ENCODE assay signal across 27 mouse cellular contexts in the genomic region with DNA sequence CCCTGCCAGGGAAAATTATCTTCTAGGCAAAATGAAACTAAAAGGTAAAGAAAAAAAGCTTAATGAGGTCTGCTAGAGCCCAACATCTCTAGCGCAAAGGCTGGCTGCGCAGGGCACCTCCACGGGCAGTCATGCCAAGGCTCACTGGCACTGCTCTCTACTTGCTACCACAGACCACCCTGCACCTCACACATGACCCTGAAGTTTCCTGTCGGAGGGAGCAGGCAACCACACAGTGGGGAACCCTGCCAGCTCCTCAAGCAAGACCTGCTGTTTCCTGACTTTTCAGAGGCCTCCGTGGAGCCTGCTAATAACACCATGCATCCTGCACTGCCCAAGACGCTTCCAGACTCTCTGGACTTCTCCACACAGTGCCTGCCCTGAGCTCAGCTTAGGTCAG.
DNase-seq lines count a peak whose midpoint lies in the region; ATAC-seq and TF ChIP-seq lines count a peak whose summit lies in the region.
"Had no signal": no experiment of that assay in that cellular context is flagged by ENCODE, and none has a peak within 500 bp of the region (broad histone marks: within the 10 kb centered on the region; RNA-seq: fewer than 3 reads in every experiment).

No protein-coding gene starts in this region.

- TF ChIP-seq POLR2A in cerebellum, adult 2 months (IDR thresholded peaks at IDR 0.05; ENCODE audit: borderline replicate concordance, insufficient read depth, low read length), result no peak

- DNase-seq in cerebellum, adult 11-12 months, result peak; percentile 49
- DNase-seq in cerebellum, adult 2 months, result no peak
- DNase-seq in cerebellum, postnatal 25 days, result peak; percentile 29 to 30
- no peak for DNase-seq in limb, embryonic 11.5 days (ENCODE audit: low spot score)
- no peak for DNase-seq in limb, embryonic 10.5 days (ENCODE audit: low spot score)
- DNase-seq in spleen, adult 18-20 months, result no peak
- DNase-seq in liver, result no peak
- DNase-seq: adrenal gland, adult 2 months; adrenal gland, postnatal 14 days; B cell, adult 2 months; gastrocnemius, adult 2 months; gastrocnemius, postnatal 14 days; heart, adult 11 months; heart, postnatal 14 days; heart, postnatal 4 days; kidney, adult 2 months had no signal

- 0 out of 2 replicates have a peak overlapping the region, but pooled peaks have one; percentile 7 for H3K9ac ChIP-seq in limb, embryonic 11.5 days (ENCODE audit: low read length)
- H3K9ac ChIP-seq: embryonic facial prominence, embryonic 13.5 days; forebrain, embryonic 13.5 days; heart, embryonic 13.5 days; hindbrain, embryonic 12.5 days; hindbrain, embryonic 15.5 days had no signal

- no peak overlapping the region for H3K4me3 ChIP-seq in cerebellum, adult 2 months (replicated peaks; ENCODE audit: insufficient read depth, low read depth, low read length)
- no peak overlapping the region for H3K4me3 ChIP-seq in limb, embryonic 11.5 days (ENCODE audit: low read depth, low read length)
- H3K4me3 ChIP-seq in limb, embryonic 10.5 days, result no peak overlapping the region
- H3K4me3 ChIP-seq: embryonic facial prominence, embryonic 13.5 days; forebrain, embryonic 10.5 days; forebrain, embryonic 13.5 days; gastrocnemius, adult 2 months; heart, embryonic 13.5 days; hindbrain, embryonic 12.5 days; hindbrain, embryonic 15.5 days had no signal

- no peaks in the 10 kb centered on the region for H3K36me3 ChIP-seq in limb, embryonic 11.5 days (ENCODE audit: control insufficient read depth, insufficient read depth, low read length)
- no peaks in the 10 kb centered on the region for H3K36me3 ChIP-seq in limb, embryonic 10.5 days
- H3K36me3 ChIP-seq: embryonic facial prominence, embryonic 13.5 days; forebrain, embryonic 10.5 days; G1E; heart, embryonic 13.5 days; hindbrain, embryonic 12.5 days; hindbrain, embryonic 15.5 days had no signal

- H3K9me3 ChIP-seq in limb, embryonic 11.5 days (ENCODE audit: control insufficient read depth, low read length), result no peaks in the 10 kb centered on the region
- H3K9me3 ChIP-seq in limb, embryonic 10.5 days (replicated peaks), result no peaks in the 10 kb centered on the region
- H3K9me3 ChIP-seq: embryonic facial prominence, embryonic 13.5 days; forebrain, embryonic 10.5 days; forebrain, embryonic 13.5 days; heart, embryonic 13.5 days; hindbrain, embryonic 12.5 days; hindbrain, embryonic 15.5 days had no signal

- peaks cover 40% of the 10 kb centered on the region for H3K4me1 ChIP-seq in cerebellum, adult 2 months (ENCODE audit: control insufficient read depth, insufficient read depth, low read length)
- H3K4me1 ChIP-seq in limb, embryonic 11.5 days (ENCODE audit: control insufficient read depth, insufficient read depth, low read length), result peaks cover 19% of the 10 kb centered on the region
- H3K4me1 ChIP-seq in limb, embryonic 10.5 days, result peaks cover 46% of the 10 kb centered on the region
- H3K4me1 ChIP-seq: hindbrain, embryonic 15.5 days had no signal

- 83% methylated on average over 6 of the region's 6 CpGs for WGBS in cerebellum, adult 2 months
- 67% methylated on average over 6 of the region's 6 CpGs for WGBS in limb, embryonic 11.5 days
- 87% methylated on average over 6 of the region's 6 CpGs for WGBS in limb, embryonic 10.5 days

- no peak overlapping the region for H3K4me2 ChIP-seq in limb, embryonic 11.5 days (ENCODE audit: low read depth, severe bottlenecking)
- H3K4me2 ChIP-seq: embryonic facial prominence, embryonic 13.5 days; forebrain, embryonic 13.5 days; heart, embryonic 13.5 days; hindbrain, embryonic 12.5 days; hindbrain, embryonic 15.5 days had no signal

- no peak for ATAC-seq in cerebellum, adult (ENCODE audit: insufficient number of reproducible peaks, low FRiP score, low TSS enrichment)
- ATAC-seq in limb, embryonic 11.5 days (ENCODE audit: insufficient number of reproducible peaks, low FRiP score, low TSS enrichment, low read depth), result no peak
- ATAC-seq: forebrain, embryonic 13.5 days; forebrain, embryonic 16.5 days; intestine, postnatal 0 days had no signal

- no peaks in the 10 kb centered on the region for H3K27me3 ChIP-seq in cerebellum, adult 2 months (ENCODE audit: control insufficient read depth, insufficient read depth, low read length)
- no peaks in the 10 kb centered on the region for H3K27me3 ChIP-seq in limb, embryonic 11.5 days (ENCODE audit: control insufficient read depth, insufficient read depth, low read length)
- H3K27me3 ChIP-seq in limb, embryonic 10.5 days (ENCODE audit: low read depth, poor library complexity, severe bottlenecking), result no peaks in the 10 kb centered on the region
- H3K27me3 ChIP-seq: CH12.LX; hindbrain, embryonic 12.5 days; hindbrain, embryonic 15.5 days had no signal

- H3K27ac ChIP-seq in cerebellum, adult 2 months (ENCODE audit: insufficient read depth, low read length), result no peak overlapping the region
- H3K27ac ChIP-seq in limb, embryonic 11.5 days (replicated peaks; ENCODE audit: low read depth, low read length), result no peak overlapping the region
- no peak overlapping the region for H3K27ac ChIP-seq in limb, embryonic 10.5 days
- H3K27ac ChIP-seq: embryonic facial prominence, embryonic 13.5 days; forebrain, embryonic 10.5 days; forebrain, embryonic 13.5 days; gastrocnemius, adult 2 months; heart, embryonic 13.5 days; hindbrain, embryonic 12.5 days; hindbrain, embryonic 15.5 days had no signal

- TF ChIP-seq CTCF in cerebellum, adult 2 months (IDR thresholded peaks at IDR 0.05; ENCODE audit: borderline replicate concordance, insufficient read depth, low read depth, low read length), result no peak

Comparison
In these comparisons a context has a peak if more than half of its experiments do, and no peak if none do; other contexts are left out.
1. DNase-seq: peak in cerebellum, adult 11-12 months (single experiment) and cerebellum, postnatal 25 days (2 of 2); none in cerebellum, adult 2 months (0 of 2), limb, embryonic 11.5 days (single experiment), limb, embryonic 10.5 days (single experiment), spleen, adult 18-20 months (0 of 2) and liver (single experiment).